Mouse (Mus musculus) left cerebral cortex, adult 9 months (tissue): ENCODE measurements around the gene Slamf1.
A peak's percentile ranks its signal among the peaks of the same experiment; 100 is the strongest.
"Not testable (repeated sequence)": the region's sequence is repeated elsewhere in the genome, so short reads cannot be mapped to it uniquely, and the experiment has no call there.

Experiments used
- DNase-seq, 2 experiments: peaks; one replicate each; pipeline ENCODE4 v3.0.0; 2022; ENCODE audit warnings: low spot score in 2 of 2

Gene Slamf1

DNA sequence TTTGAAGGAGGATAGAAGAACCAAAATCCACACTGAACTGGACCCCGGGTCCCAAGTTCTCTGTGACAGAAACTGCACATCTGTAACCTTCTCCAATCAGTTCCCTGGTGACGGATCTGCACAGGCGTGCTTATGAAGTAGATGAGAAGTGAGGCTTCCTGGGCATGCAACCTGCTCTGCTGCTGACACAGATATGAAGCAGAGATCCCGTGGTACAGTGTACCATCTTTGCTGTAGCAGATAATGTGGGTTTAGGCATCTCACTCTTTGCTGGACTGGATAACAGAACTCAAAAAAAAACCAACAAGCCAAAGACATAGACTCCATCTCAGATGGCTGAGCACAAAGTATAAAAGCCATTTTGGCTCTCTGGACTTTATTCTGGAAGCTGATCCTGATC is 32.7 kb downstream of the Slamf1 start:
- DNase-seq = no peak

- DNase-seq = not testable (repeated sequence)
Observed at GRCm38 (mm10) chr1:171811048-171811447, 44.1 kb downstream of the Slamf1 start.

GRCm38 (mm10) chr1:171815545-171816439 is 48.9 kb downstream of the Slamf1 start:
- peak; percentile 23 to 63 for DNase-seq

DNA sequence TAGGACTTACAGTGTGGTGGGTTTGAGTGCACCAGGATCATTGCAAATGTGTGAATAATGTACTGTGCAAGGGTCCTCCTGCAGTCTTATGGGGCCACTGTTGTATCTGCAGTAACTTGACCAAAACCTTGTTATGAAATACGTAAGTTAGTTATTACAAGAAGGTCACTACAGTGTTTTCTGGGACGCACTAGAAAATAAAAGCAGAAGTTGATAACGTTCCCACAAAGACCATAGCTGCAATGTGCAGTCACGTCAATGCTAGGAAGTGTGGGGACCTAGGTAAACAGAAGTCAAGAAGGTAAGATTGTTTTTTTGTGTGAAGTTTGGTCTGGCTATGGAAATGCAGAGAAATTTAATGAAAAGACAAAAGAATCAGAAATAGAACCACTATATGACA is 50.1 kb downstream of the Slamf1 start:
- no peak for DNase-seq

DNA sequence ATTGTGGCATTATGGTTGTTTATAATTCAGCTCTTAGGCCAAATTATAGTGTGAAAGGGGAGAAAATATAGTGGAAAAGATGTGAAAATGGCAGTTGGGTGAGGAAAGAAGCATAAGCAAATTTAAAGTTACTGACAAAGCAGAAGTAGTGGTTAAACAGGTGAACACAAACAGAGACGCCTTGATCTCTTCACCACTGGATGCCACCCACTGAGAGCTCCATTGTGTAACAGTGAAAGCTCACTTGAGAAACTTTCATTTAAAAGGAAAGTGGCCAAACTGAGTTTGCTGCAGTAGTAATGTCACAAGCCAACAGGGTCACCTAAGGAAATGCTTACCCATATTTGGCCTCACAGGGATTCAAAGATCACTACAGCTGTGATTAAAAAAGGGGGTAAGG is 54.4 kb downstream of the Slamf1 start:
- DNase-seq = no peak

GRCm38 (mm10) chr1:171825462-171825861 is 58.5 kb downstream of the Slamf1 start:
- DNase-seq = no peak

- DNase-seq = peak in 1 of 2 experiments; percentile 32
Observed at GRCm38 (mm10) chr1:171826164-171826563, 59.2 kb downstream of the Slamf1 start.

- DNase-seq = no peak
Observed at GRCm38 (mm10) chr1:171827674-171828073, 60.7 kb downstream of the Slamf1 start.

DNA sequence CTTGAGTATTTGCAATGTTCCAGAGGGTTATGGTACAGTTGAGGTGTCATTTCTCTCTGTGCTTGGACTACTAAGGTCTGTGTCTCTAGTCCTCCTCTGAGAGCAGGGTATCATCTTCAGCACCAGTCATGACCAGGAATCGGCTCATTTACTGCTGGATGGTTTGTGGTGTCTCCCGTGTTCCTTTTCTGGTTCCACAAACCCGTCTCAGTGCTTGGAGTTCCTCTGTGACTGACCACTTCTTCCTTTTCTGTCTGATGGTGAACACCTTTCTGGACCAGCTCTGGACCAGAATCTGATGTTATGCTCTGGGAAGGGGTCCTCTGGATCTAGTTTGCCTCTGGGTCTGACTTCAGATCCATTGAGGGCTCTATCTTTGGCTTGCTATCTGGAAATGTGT is 72.6 kb downstream of the Slamf1 start, which contains the start of gene Cd84:
TSS of gene Cd84 (plus strand) at position 210 of the 400 bp plus-strand sequence.
- DNase-seq = no peak

DNA sequence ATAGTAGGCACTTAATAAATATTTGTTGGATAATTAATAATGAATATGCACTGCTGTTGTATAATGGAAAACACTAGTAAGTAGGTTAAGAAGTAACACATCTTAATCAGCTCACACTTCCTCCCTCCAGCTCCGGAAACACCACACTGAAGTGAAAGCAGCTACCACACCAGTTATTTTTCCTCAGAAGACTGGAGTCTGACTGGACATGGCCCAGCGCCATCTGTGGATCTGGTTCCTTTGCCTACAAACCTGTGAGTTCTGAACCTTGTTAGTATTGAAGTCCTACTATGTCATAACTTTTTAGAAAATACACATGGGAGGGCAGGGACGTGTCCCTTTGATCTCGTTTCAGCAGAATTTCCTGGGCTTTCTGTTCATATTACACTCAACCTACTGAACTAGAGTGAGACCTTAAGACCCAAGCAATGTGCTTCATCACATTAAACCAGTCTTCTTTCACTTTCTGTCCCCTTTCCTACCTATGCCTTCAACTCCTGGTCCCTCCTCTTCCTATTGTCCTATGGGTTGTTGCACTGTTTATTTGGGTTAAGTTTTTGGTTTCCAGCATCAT is 73.6 kb downstream of the Slamf1 start:
- DNase-seq = no peak

DNA sequence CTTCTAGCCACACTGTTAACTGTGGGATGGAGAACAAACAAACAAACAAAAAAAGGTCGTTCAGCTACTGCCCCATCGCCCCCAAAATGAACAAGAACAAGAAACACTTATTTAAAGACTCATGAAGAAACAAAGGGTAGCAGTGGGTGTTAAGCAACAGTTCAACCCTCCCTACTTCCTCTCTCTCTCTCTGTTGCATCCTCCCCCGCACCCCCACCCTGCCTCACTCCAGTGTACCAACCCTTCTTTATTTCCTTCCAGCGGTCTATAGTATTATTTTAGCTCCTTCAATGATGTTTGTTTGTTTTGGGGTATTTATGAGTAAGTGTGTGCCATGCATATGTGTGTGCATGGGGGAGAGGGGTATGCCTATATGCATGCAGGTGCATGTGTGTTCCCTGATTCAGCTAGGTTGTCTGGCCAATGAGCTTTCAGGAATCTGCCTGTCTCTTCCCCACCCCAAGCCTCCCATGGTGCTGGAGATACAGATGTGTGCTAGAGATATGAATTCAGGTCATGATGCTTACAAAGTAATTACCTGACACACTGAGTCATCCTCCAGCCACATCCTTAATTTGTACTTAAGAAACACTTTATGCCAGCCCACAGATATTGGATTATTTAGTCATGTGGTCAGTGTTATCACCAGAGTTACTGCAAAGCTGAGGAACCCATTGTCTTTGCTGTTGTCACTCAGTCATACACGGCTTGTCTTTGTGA is 78.3 kb downstream of the Slamf1 start:
- no peak for DNase-seq

DNA sequence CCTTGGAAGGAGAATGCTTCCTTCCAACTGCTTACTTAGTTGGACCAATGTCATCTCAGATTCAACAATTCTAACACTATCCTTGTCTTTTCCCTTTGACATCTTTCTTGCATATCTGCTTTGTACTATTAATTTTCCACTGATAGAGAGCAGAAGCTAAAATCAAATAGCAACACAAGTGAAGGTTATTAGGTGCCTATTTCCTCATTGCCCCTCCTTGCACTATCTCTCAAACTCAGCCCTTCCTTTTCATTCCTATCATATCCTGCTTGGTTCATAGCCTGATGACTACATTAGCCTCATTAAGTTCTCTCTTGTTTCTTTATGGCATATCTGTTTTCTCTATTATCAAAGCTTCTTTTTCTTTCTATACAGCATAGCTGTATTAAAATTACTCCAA is 81.3 kb downstream of the Slamf1 start:
- no peak for DNase-seq

GRCm38 (mm10) chr1:171848757-171849156 is 81.8 kb downstream of the Slamf1 start:
- DNase-seq = no peak

DNA sequence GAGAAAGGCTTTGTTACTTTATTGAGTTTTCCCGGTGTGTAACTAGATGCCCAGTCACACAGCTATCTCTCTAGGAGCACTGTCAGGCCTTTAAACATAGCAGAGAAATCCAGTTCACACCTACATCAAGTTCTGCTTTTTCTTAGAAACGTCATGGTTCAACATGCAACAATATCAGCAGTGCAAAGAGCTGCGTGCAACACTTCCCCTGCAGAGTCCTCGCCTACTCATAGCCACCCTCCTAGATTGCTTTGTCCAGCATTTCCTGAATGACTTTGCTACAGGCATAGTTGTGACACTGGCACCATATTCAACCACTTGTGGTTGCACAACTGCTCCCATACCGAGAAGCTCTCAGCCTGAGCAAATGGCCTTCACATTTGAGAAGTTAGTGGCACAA is 82.5 kb downstream of the Slamf1 start:
- peak; percentile 33 to 42 for DNase-seq
